Mouse (Mus musculus) neural tube, embryonic 14.5 days (tissue): ENCODE data around the gene Rnf187. TPM values are rescaled to one million over a fixed set of nuclear protein-coding genes. Genes with fewer than 3 reads are reported as not detected.

Source experiments
- ATAC-seq: fragments of 200-750 bp; cut with Nextera tagmentation; 2 replicates; pipeline ENCODE4 v1.8.0; 2017; ENCODE audit warnings: low read depth, mild to moderate bottlenecking, moderate TSS enrichment, moderate library complexity
- H3K27ac ChIP-seq: fragments of 300-500 bp; sonication (generic); 2 replicates; pipeline ENCODE4 v1.5.1; 2014; ENCODE audit warnings: low read depth, mild to moderate bottlenecking, control low read depth, low read length, moderate library complexity, mixed read lengths
- H3K27me3 ChIP-seq: fragments of 300-500 bp; sonication (generic); 2 replicates; pipeline ENCODE4 v1.6.1; 2014; ENCODE audit warnings: low read length; ENCODE audit not compliant: control insufficient read depth, insufficient read depth
- H3K36me3 ChIP-seq: fragments of 300-500 bp; sonication (generic); 2 replicates; pipeline ENCODE4 v1.6.1; 2014; ENCODE audit warnings: low read length, mixed read lengths; ENCODE audit not compliant: control insufficient read depth, insufficient read depth
- H3K4me1 ChIP-seq: fragments of 300-500 bp; sonication (generic); 2 replicates; pipeline ENCODE4 v1.6.1; 2014; ENCODE audit warnings: low read length; ENCODE audit not compliant: control insufficient read depth, insufficient read depth
- H3K4me2 ChIP-seq: fragments of 300-500 bp; sonication (generic); 2 replicates; pipeline ENCODE4 v1.6.1; 2014; ENCODE audit warnings: mild to moderate bottlenecking, low read depth, low read length, control low read depth
- H3K4me3 ChIP-seq: fragments of 300-500 bp; sonication (generic); 2 replicates; pipeline ENCODE4 v1.5.1; 2014; ENCODE audit warnings: low read depth, low read length, control low read depth, mixed read lengths
- H3K9ac ChIP-seq: fragments of 300-500 bp; sonication (generic); replicated peaks from 2 replicates; pipeline ENCODE4 v1.6.1; 2014; ENCODE audit warnings: low read depth, mild to moderate bottlenecking, control low read depth, low read length, mixed read lengths
- H3K9me3 ChIP-seq: fragments of 300-500 bp; sonication (generic); 2 replicates; pipeline ENCODE4 v1.6.1; 2016; ENCODE audit warnings: low read length; ENCODE audit not compliant: control insufficient read depth
- WGBS: fragments of 180-500 bp; shearing (Covaris S2); extraction: QIAGEN DNeasy Blood & Tissue Kit; methylation state at CpG from one replicate; pipeline ENCODE4 v1.1.7; 2014; 5-methylcytosine and 5-hydroxymethylcytosine counted together
- polyA plus RNA-seq: library from polyadenylated mRNA; unstranded; fragments of >200 nt; fragmentation: Nextera tagmentation; extraction: Ambion mirVana; gene quantifications from 2 replicates; pipeline ENCODE4 v1.2.1, GENCODE M21; 2014

The Rnf187 gene
- polyA plus RNA-seq, 1 experiment from 2014 or later = 661 TPM

DNA sequence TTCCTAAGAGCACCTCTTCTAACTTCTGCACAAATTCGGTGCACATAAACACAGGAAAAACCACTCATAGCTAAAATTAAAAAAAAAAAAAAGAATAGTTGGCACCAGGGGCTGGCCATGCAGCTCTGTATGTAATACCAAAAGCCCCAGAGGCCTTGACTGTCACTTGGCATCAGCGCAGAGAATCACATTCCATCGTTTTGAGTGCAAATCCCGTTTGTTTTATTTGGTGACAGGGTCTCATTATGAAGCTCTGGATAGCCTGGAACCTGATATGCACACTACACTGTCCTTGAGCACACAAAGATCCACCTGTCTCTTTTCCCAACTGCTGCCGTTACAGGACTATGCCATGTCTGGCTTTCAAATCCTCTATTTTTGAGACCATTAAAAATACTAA, 12.5 kb upstream of the Rnf187 start:
- no peak overlapping the region; the same call in 1 of the 2 replicates for H3K4me3 ChIP-seq

DNA sequence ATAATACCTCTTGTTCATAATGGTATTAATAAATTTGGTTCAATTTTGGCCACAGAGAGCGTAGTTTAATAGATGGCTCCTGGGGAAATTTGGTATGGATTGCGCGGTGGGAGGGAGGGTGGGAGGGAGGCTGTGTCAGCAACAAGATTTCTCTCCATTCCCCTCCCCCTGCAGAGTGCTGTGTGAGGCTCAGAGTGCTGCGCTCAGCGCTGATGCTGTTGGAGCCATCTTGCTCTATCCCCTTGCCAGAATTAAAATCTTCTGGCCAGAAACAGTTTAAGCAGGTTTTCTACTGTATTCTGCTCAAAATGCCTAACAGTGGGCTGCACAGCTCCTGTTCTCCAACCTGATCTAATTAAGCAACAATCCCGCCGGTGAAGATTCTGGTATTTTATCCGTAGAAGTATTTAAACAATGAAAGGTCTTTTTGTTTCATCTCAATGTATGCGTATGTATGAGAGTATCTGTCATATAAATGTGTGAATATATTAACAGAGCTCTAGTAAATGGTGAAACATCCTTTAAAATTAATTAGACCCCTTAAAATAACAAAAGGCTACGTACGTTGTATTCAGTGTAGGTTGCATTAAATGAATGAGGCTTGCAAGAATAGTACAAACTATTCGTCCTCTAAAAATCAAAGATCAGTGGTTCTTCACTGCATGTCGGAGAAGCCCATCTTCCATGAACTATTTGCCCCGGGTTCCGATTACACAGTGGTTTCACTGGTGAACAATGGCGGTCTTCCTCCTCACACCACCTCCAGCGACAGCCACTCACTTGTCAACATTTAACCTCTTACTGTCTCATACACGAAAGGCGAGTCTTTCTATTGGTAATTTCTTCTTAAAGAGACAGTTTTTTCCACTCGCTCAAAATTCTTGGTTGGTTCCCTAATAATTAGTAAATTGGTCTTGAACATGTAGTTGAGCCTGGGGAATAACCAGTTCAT, 11.0 kb upstream of the Rnf187 start:
- H3K9ac ChIP-seq = peak overlapping the region; percentile 78
- H3K27me3 ChIP-seq = no peaks in the 10 kb centered on the region
- no peaks in the 10 kb centered on the region for H3K9me3 ChIP-seq
- H3K4me2 ChIP-seq = peak overlapping the region; percentile 45
- peak overlapping the region; percentile 95 for H3K27ac ChIP-seq
- peaks cover 18% of the 10 kb centered on the region for H3K4me1 ChIP-seq
- WGBS = 3% methylated on average over 20 of the region's 20 CpGs
- H3K36me3 ChIP-seq = no peaks in the 10 kb centered on the region
- peak overlapping the region; percentile 51 for H3K4me3 ChIP-seq
- peak; percentile 59 for ATAC-seq

More for the DNA sequence above, 12.5 kb upstream of the Rnf187 start:
- Histone ChIP-seq H3K4me1 (peaks cover 18% of the 10 kb centered on the region), H3K27ac (peak overlapping the region; percentile 95), H3K9ac (peak overlapping the region; percentile 78), H3K9me3 (no peaks in the 10 kb centered on the region), H3K36me3 (no peaks in the 10 kb centered on the region), H3K27me3 (no peaks in the 10 kb centered on the region), H3K4me2 (peak overlapping the region; percentile 45; the same call in 1 of the 2 replicates)
- no peak for ATAC-seq
- WGBS = 59% methylated on average over 5 of the region's 5 CpGs

DNA sequence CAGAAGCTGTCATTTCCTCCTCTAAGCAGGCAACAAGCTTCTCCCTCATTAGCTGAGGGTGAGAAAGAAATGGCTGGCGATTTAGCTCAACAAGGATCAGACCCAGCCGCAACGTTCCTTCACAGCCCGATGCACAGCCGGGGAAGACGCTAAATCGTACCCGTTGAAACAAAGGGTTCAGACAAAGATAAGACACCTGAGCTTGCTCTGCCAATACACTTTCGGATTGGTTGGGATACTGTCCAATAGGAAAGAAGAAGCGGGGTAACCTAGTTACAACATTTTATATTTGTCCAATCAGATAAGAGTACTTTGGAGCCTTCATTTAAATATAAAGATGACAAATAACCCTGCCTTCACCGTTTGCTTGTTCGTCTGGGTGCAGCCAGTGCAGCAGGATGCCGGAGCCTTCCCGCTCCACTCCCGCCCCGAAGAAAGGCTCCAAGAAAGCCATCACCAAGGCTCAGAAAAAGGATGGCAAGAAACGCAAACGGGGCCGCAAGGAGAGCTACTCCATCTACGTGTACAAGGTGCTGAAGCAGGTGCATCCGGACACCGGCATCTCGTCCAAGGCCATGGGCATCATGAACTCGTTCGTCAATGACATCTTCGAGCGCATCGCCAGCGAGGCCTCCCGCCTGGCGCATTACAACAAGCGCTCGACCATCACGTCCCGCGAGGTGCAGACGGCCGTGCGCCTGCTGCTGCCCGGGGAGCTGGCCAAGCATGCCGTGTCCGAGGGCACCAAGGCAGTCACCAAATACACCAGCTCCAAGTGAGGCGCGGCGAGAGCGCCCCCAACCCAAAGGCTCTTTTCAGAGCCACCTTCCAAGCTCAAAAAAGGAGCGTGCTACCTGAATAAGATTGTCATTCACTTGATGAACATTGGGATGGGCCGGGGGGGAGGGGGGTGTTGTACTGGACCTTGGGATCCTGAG, 10.1 kb upstream of the Rnf187 start, which contains the start of gene Hist3h2ba:
TSS of gene Hist3h2ba (plus strand) at position 379 of the 938 bp plus-strand sequence.
- Histone ChIP-seq H3K9ac (peak within 1 kb of the TSS; percentile 78), H3K4me2 (peak within 1 kb of the TSS; percentile 45), H3K9me3 (no peaks in the 10 kb centered on the region), H3K4me3 (peak within 1 kb of the TSS; percentile 51), H3K4me1 (peaks cover 18% of the 10 kb centered on the region), H3K27ac (peak within 1 kb of the TSS; percentile 95), H3K36me3 (no peaks in the 10 kb centered on the region), H3K27me3 (no peaks in the 10 kb centered on the region)
- peak; percentile 93 for ATAC-seq
- WGBS = under 1% methylated on average over 48 of the region's 48 CpGs

DNA sequence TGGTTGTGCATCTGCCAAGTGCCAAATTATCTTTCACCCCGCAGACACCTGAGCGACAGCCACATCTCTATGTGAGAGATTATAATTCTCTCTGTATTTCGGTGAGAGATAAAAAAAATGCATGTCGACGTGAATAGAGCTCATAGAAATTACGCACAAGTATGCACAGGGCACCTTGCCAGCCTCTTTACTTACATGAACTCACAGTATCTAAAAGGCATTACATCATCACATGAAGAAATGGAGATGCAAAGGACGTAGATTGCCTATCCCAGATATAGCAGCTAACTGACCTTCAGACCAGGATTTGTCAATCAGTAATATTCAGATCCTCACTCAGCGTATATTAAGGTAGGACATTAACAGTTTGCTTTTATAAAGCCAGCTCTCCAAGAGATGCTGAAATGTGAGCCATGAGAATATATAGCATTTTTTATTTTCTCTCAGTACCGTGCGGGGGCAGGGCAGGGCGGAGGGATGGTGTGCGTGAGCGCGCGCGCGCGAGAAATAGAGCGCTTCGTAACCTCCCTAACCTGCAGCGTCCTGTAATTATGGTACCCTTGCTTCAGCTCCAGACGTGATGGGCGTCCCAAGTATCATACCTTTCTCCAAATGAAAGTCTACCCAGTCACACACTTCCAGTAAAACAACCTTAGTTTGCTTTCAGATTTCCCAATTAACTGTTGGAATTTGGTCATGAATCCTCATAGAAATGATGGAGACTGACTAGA, 9.2 kb upstream of the Rnf187 start:
- ATAC-seq = peak; percentile 75
- Histone ChIP-seq H3K36me3 (no peaks in the 10 kb centered on the region), H3K4me2 (peak overlapping the region; percentile 45), H3K9me3 (no peaks in the 10 kb centered on the region), H3K27ac (peak overlapping the region; percentile 95), H3K27me3 (no peaks in the 10 kb centered on the region), H3K4me3 (peak overlapping the region; percentile 51), H3K4me1 (peaks cover 22% of the 10 kb centered on the region), H3K9ac (peak overlapping the region; percentile 53)
- 9% methylated on average over 23 of the region's 23 CpGs for WGBS

DNA sequence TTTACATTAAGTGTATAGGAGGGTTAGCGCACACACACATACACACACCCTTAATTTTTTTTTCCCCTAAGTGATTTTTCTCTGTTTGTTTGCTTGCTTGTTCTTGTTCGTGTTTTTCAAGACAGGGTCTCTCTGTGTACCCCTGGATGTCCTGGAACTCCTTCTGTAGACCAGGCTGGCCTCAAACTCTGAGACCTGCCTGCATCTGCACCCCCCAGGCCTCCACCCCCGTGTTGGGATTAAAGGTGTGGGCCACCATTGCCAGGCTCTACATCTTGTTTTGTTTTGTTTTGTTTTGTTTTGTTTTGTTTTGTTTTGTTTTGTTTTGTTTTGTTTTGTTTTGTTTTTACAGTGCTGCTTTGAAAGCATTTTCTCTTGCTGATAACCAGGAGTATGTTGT, 8.6 kb upstream of the Rnf187 start:
- Histone ChIP-seq H3K4me3 (peak overlapping the region; percentile 51), H3K36me3 (no peaks in the 10 kb centered on the region), H3K27me3 (no peaks in the 10 kb centered on the region), H3K4me2 (peak overlapping the region; percentile 45), H3K9me3 (no peaks in the 10 kb centered on the region), H3K9ac (peak overlapping the region; percentile 53), H3K27ac (peak overlapping the region; percentile 95), H3K4me1 (peaks cover 19% of the 10 kb centered on the region)
- no peak for ATAC-seq
- WGBS = 83% methylated on average over 3 of the region's 3 CpGs

DNA sequence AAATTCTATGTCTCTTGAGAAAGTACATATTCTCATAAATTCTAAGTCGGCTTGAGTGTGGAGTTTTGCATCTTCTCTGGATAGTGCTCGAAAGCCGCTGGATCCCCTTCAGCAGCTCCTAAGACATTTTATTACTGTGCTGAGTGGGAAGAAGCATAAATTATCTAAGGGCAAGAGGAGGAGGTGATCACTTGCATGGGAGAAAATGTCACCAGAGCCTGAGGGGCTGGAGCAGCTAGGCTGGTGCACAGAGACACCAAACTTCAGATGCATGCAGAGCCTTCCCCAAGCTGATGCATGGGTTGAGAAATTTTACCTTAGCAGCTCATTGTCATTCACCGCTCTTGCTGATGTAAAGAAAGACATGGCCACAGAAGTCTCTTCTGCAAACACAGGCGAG, 5.4 kb upstream of the Rnf187 start:
- Histone ChIP-seq H3K27me3 (no peaks in the 10 kb centered on the region), H3K4me3 (no peak overlapping the region), H3K9me3 (no peaks in the 10 kb centered on the region), H3K36me3 (no peaks in the 10 kb centered on the region), H3K4me2 (no peak overlapping the region), H3K9ac (no peak overlapping the region; the same call in 1 of the 2 replicates), H3K27ac (peak overlapping the region; percentile 16; the same call in 1 of the 2 replicates), H3K4me1 (peaks cover 8% of the 10 kb centered on the region; the same call in 1 of the 2 replicates)
- WGBS = 60% methylated on average over 5 of the region's 5 CpGs
- ATAC-seq = no peak

DNA sequence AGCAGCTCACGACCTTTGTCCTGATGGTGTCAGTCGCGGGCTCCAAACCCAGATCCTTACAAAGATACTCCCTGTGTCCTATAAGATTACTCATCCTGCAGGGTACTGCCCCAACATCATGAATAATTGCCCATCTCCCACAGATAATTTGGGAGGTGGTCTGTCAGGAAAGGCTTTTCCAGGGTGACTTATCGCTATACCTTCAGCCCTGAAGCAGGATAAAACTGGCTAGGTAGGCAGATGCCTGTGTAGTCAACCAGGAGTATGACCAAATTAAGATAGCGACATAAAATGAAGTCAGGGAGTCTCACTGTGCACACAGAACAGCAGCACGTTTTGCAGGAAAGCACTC, 348 bp upstream of the Rnf187 start:
- H3K27me3 ChIP-seq = no peaks in the 10 kb centered on the region; the same call in 1 of the 2 replicates
- H3K4me2 ChIP-seq = peak overlapping the region; percentile 89
- no peaks in the 10 kb centered on the region for H3K9me3 ChIP-seq
- peaks cover 10% of the 10 kb centered on the region; the same call in 1 of the 2 replicates for H3K36me3 ChIP-seq
- WGBS = 13% methylated on average over 6 of the region's 6 CpGs
- peak overlapping the region; percentile 94 for H3K27ac ChIP-seq
- H3K4me3 ChIP-seq = peak overlapping the region; percentile 96
- H3K9ac ChIP-seq = peak overlapping the region; percentile 93
- H3K4me1 ChIP-seq = peaks cover 29% of the 10 kb centered on the region
- peak; percentile 46 for ATAC-seq

DNA sequence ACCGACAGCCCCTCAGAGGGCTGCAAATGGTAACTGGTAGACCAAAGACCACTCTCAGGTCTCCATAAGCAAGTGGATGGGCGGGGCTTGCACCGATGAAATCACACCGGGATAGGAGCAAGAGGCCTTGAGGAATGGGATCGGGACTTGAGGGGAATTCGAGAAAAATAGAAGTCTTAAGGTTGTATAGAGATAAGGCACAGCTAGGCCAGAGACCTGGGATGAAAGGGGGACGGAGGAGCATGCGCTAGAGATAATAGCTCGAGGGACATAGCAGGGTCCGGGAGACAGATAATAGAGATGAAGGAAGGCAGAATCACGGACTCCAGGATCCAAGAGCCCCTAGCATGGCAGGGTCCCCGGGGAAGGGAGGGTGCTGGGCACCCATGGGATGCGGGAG, 807 bp downstream of the Rnf187 start:
- Histone ChIP-seq H3K4me2 (peak overlapping the region; percentile 89), H3K4me3 (peak overlapping the region; percentile 96), H3K27me3 (no peaks in the 10 kb centered on the region; the same call in 1 of the 2 replicates), H3K9me3 (no peaks in the 10 kb centered on the region), H3K27ac (peak overlapping the region; percentile 94), H3K9ac (peak overlapping the region; percentile 93), H3K4me1 (peaks cover 23% of the 10 kb centered on the region), H3K36me3 (peaks cover 21% of the 10 kb centered on the region)
- ATAC-seq = no peak
- WGBS = under 1% methylated on average over 12 of the region's 13 CpGs
